In the genomic region with DNA sequence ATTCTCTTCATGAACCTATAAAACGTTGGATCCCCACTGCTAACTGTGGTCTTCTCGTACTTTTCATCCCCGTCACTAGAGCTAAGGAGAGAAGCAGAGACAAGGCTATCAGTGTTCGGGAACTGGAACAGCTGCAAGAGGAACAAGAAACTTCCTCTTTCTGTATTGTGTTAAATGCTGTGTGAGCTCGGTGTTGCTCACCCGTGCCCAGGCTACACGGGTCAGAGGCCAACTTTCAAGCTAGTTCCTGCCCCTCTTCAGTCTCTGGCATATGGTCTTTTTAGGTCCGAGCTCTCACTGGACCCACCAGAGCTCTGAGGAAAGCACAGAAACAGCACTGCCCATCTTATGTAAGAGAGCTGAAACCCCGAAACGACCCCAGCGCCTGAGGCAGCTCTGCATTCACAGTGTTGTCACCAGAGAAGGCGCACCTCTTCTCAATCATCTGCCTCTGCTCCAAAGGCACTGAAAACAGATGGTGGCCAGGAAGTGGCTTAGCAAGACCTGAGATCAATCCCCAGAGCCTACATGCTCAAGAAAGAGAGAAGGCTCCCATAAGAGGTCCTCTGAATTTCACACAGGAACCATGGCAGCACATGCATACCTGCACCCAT, we compare ENCODE assay signal across 20 mouse cellular contexts. TPM values are rescaled to one million over a fixed set of nuclear protein-coding genes. Genes with fewer than 3 reads are reported as not detected.
A peak's percentile ranks its signal among the peaks of the same experiment; 100 is the strongest.
DNase-seq lines count a peak whose midpoint lies in the region; ATAC-seq and TF ChIP-seq lines count a peak whose summit lies in the region.
"Had no signal": no experiment of that assay in that cellular context is flagged by ENCODE, and none has a peak within 500 bp of the region (broad histone marks: within the 10 kb centered on the region; RNA-seq: fewer than 3 reads in every experiment).

No protein-coding gene starts in this region.

- ATAC-seq in lung, postnatal 0 days, result no peak
- ATAC-seq in hematopoietic stem cell, adult 5-6 weeks (replicated peaks in 1 of 2; ENCODE audit: insufficient read depth in 1 of 2, low FRiP score in 2 of 2, low TSS enrichment in 1 of 2, low read depth in 1 of 2, poor library complexity in 2 of 2, severe bottlenecking in 2 of 2), result peak; percentile 89 to 93
- ATAC-seq in forebrain, embryonic 16.5 days, result no peak
- ATAC-seq: forebrain, embryonic 13.5 days had no signal

- H3K4me1 ChIP-seq in lung, postnatal 0 days (ENCODE audit: insufficient read depth, low read depth, low read length), result no peaks in the 10 kb centered on the region
- peaks cover 0 to 12% of the 10 kb centered on the region in 2 experiments; a peak in 2 of 4 replicates for H3K4me1 ChIP-seq in MEL (ENCODE audit: control insufficient read depth in 1 of 2, insufficient read depth in 2 of 2, low read length in 2 of 2)
- no peaks in the 10 kb centered on the region for H3K4me1 ChIP-seq in small intestine, adult 2 months (ENCODE audit: control insufficient read depth, insufficient read depth, insufficient read length, low read length)
- no peaks in the 10 kb centered on the region for H3K4me1 ChIP-seq in forebrain, embryonic 10.5 days
- no peaks in the 10 kb centered on the region for H3K4me1 ChIP-seq in forebrain, embryonic 16.5 days (replicated peaks; ENCODE audit: control insufficient read depth, insufficient read depth, low read length)
- H3K4me1 ChIP-seq: forebrain, embryonic 13.5 days; hindbrain, embryonic 10.5 days; limb, embryonic 13.5 days; lung, embryonic 15.5 days; neural tube, embryonic 13.5 days had no signal

- no peaks in the 10 kb centered on the region for H3K27me3 ChIP-seq in lung, postnatal 0 days (replicated peaks; ENCODE audit: insufficient read depth, low read length)
- no peaks in the 10 kb centered on the region for H3K27me3 ChIP-seq in MEL (ENCODE audit: control insufficient read depth in 1 of 2, insufficient read depth in 2 of 2, low read length in 2 of 2)
- H3K27me3 ChIP-seq in small intestine, adult 2 months (ENCODE audit: control insufficient read depth, insufficient read depth, low read length), result no peaks in the 10 kb centered on the region
- H3K27me3 ChIP-seq in forebrain, embryonic 10.5 days (ENCODE audit: poor library complexity, severe bottlenecking), result no peaks in the 10 kb centered on the region
- H3K27me3 ChIP-seq in forebrain, embryonic 16.5 days (replicated peaks; ENCODE audit: control insufficient read depth, insufficient read depth, low read length), result no peaks in the 10 kb centered on the region
- H3K27me3 ChIP-seq: forebrain, embryonic 13.5 days; limb, embryonic 13.5 days; lung, embryonic 15.5 days; neural tube, embryonic 13.5 days had no signal

- no peak overlapping the region for H3K27ac ChIP-seq in lung, postnatal 0 days (ENCODE audit: low read length)
- no peak overlapping the region for H3K27ac ChIP-seq in MEL (ENCODE audit: control insufficient read depth, low read depth, low read length)
- peak overlapping the region; percentile 48 for H3K27ac ChIP-seq in small intestine, adult 2 months (ENCODE audit: insufficient read depth, low read depth, low read length)
- no peak overlapping the region for H3K27ac ChIP-seq in forebrain, embryonic 10.5 days
- no peak overlapping the region for H3K27ac ChIP-seq in forebrain, embryonic 16.5 days (ENCODE audit: low read length)
- H3K27ac ChIP-seq: forebrain, embryonic 13.5 days; hindbrain, embryonic 10.5 days; limb, embryonic 13.5 days; lung, embryonic 15.5 days; neural tube, embryonic 13.5 days; stomach, postnatal 0 days had no signal

- TF ChIP-seq EP300 in lung, postnatal 0 days (IDR thresholded peaks at IDR 0.05), result no peak
- 0 out of 4 replicates have a peak, but pooled peaks of 1 of the 2 experiments have one; percentile 31 for TF ChIP-seq EP300 in MEL (IDR thresholded peaks at IDR 0.05; ENCODE audit: low read depth in 1 of 2, low read length in 2 of 2)

- no peak overlapping the region for H3K4me3 ChIP-seq in lung, postnatal 0 days (ENCODE audit: low read depth, low read length)
- H3K4me3 ChIP-seq in MEL (ENCODE audit: control insufficient read depth in 1 of 2, insufficient read depth in 1 of 2, low read depth in 2 of 2, low read length in 2 of 2), result no peak overlapping the region
- no peak overlapping the region for H3K4me3 ChIP-seq in small intestine, adult 2 months (ENCODE audit: low read depth, low read length)
- H3K4me3 ChIP-seq in forebrain, embryonic 10.5 days, result no peak overlapping the region
- H3K4me3 ChIP-seq in forebrain, embryonic 16.5 days (replicated peaks; ENCODE audit: low read length), result no peak overlapping the region
- H3K4me3 ChIP-seq: forebrain, embryonic 13.5 days; hindbrain, embryonic 10.5 days; limb, embryonic 13.5 days; lung, embryonic 15.5 days; neural tube, embryonic 13.5 days had no signal

- no peak overlapping the region for H3K9ac ChIP-seq in lung, postnatal 0 days (replicated peaks; ENCODE audit: low read depth)
- H3K9ac ChIP-seq in MEL (ENCODE audit: control insufficient read depth, low read depth, low read length, poor library complexity, severe bottlenecking), result no peak overlapping the region; the same call in 1 of the 2 replicates
- H3K9ac ChIP-seq in forebrain, embryonic 16.5 days (replicated peaks; ENCODE audit: low read depth, low read length), result no peak overlapping the region
- H3K9ac ChIP-seq: forebrain, embryonic 13.5 days; limb, embryonic 13.5 days; lung, embryonic 15.5 days; neural tube, embryonic 13.5 days had no signal

- peak; percentile 5 for DNase-seq in lung, postnatal 0 days (ENCODE audit: low spot score)
- no peak for DNase-seq in lung, postnatal 10 days
- DNase-seq in MEL (ENCODE audit: low read depth, low spot score), result peak; percentile 65
- no peak for DNase-seq in forebrain, embryonic 10.5 days (ENCODE audit: extremely low spot score, low spot score)
- no peak for DNase-seq in heart, postnatal 14 days
- DNase-seq: adrenal gland, postnatal 14 days; cerebellum, postnatal 14 days; kidney, adult 8-10 months; kidney, postnatal 4 days; thymus, postnatal 14 days had no signal

- peaks cover 3% of the 10 kb centered on the region; the same call in 1 of the 2 replicates for H3K79me2 ChIP-seq in MEL (ENCODE audit: control insufficient read depth, insufficient read depth, low read length, poor library complexity)

- intact Hi-C loops in heart, postnatal 14 days (cut with DNase I), result no loop called here

- WGBS in lung, postnatal 0 days, result 85% methylated on average over 12 of the region's 12 CpGs
- WGBS in small intestine, adult 2 months, result 79% methylated on average over 12 of the region's 12 CpGs
- 93% methylated on average over 12 of the region's 12 CpGs for WGBS in forebrain, embryonic 10.5 days
- WGBS in forebrain, embryonic 16.5 days, result 93% methylated on average over 12 of the region's 12 CpGs

- TF ChIP-seq RAD21 in MEL (IDR thresholded peaks at IDR 0.05; ENCODE audit: low read depth, low read length), result no peak

- TF ChIP-seq CTCF in lung, postnatal 0 days (IDR thresholded peaks at IDR 0.05), result no peak
- no peak for TF ChIP-seq CTCF in MEL (IDR thresholded peaks at IDR 0.05 in 2 of 3, conservative IDR thresholded peaks at IDR 0.05 in 1 of 3; ENCODE audit: control insufficient read depth in 1 of 3, insufficient read depth in 1 of 3, low read depth in 2 of 3, low read length in 3 of 3, poor library complexity in 1 of 3, severe bottlenecking in 1 of 3)
- TF ChIP-seq CTCF in small intestine, adult 2 months (IDR thresholded peaks at IDR 0.05; ENCODE audit: extremely low read depth, insufficient read length, insufficient replicate concordance, low read depth, low read length), result no peak

- no peaks in the 10 kb centered on the region for H3K9me3 ChIP-seq in lung, postnatal 0 days (ENCODE audit: low read length)
- H3K9me3 ChIP-seq in MEL (replicated peaks; ENCODE audit: insufficient read depth, low read length), result no peaks in the 10 kb centered on the region
- no peaks in the 10 kb centered on the region for H3K9me3 ChIP-seq in forebrain, embryonic 10.5 days
- H3K9me3 ChIP-seq in forebrain, embryonic 16.5 days (ENCODE audit: control insufficient read depth, low read length), result no peaks in the 10 kb centered on the region
- H3K9me3 ChIP-seq: forebrain, embryonic 13.5 days; hindbrain, embryonic 10.5 days; limb, embryonic 13.5 days; lung, embryonic 15.5 days; neural tube, embryonic 13.5 days had no signal

- no peak overlapping the region for H3K4me2 ChIP-seq in lung, postnatal 0 days (replicated peaks; ENCODE audit: low read depth, low read length)
- no peak overlapping the region for H3K4me2 ChIP-seq in forebrain, embryonic 16.5 days (ENCODE audit: low read length)
- H3K4me2 ChIP-seq: forebrain, embryonic 13.5 days; limb, embryonic 13.5 days; lung, embryonic 15.5 days; midbrain, embryonic 11.5 days; neural tube, embryonic 13.5 days had no signal

- H3K36me3 ChIP-seq in lung, postnatal 0 days (ENCODE audit: insufficient read depth, low read length), result peaks cover 38% of the 10 kb centered on the region; the same call in 1 of the 2 replicates
- H3K36me3 ChIP-seq in MEL (ENCODE audit: control insufficient read depth in 1 of 2, insufficient read depth in 2 of 2, low read length in 2 of 2), result peaks cover 3 to 16% of the 10 kb centered on the region in 2 experiments
- peaks cover 46% of the 10 kb centered on the region for H3K36me3 ChIP-seq in small intestine, adult 2 months (ENCODE audit: control insufficient read depth, insufficient read depth, low read length)
- peaks cover 83% of the 10 kb centered on the region for H3K36me3 ChIP-seq in forebrain, embryonic 10.5 days (replicated peaks)
- H3K36me3 ChIP-seq in forebrain, embryonic 16.5 days (ENCODE audit: control insufficient read depth, insufficient read depth), result peaks cover 26% of the 10 kb centered on the region

- TF ChIP-seq POLR2A in MEL (IDR thresholded peaks at IDR 0.05; ENCODE audit: control insufficient read depth in 1 of 2, insufficient read depth in 1 of 2, low read depth in 1 of 2, low read length in 2 of 2, poor library complexity in 1 of 2), result no peak
- no peak for TF ChIP-seq POLR2A in small intestine, adult 2 months (IDR thresholded peaks at IDR 0.05; ENCODE audit: low read depth, low read length)

RNA-seq across cellular contexts. Expression of a gene that starts 7.0 kb away (rescaled TPM):
- 34.0 and 37.9 TPM in 2 replicates for polyA plus RNA-seq in lung, postnatal 0 days (2015; fragmentation: Nextera tagmentation; extraction: Ambion mirVana)
- total RNA-seq in MEL (2012; rRNA removed), result 25.7 and 29.5 TPM in 2 replicates
- polyA plus RNA-seq in MEL (2012; ENCODE audit: insufficient read depth in 1 of 2, insufficient read length in 2 of 2, low read depth in 1 of 2, low replicate concordance in 2 of 2, missing spikeins in 1 of 2), result 10 to 100 TPM in 1 of 2 experiments, not detected in 1; 26.6 TPM
- total RNA-seq in hematopoietic stem cell, adult 5-6 weeks (2017), result 19.7 and 22.8 TPM in 2 replicates
- 13.7 and 15.2 TPM in 2 replicates for polyA plus RNA-seq in small intestine, adult 2 months (2012; rRNA removed)
- 74.9 and 81.9 TPM in 2 replicates for polyA plus RNA-seq in forebrain, embryonic 10.5 days (2016; fragmentation: Nextera tagmentation; extraction: Ambion mirVana)
- polyA plus RNA-seq in forebrain, embryonic 16.5 days (2015; fragmentation: Nextera tagmentation; extraction: Ambion mirVana), result 71.2 and 92.6 TPM in 2 replicates
- total RNA-seq in heart, postnatal 14 days (2021), result 10 to 100 TPM; 16.2 to 19.2 TPM

RNA-seq across cellular contexts. Expression of a gene that starts 20.1 kb away (rescaled TPM):
- 82.8 and 91.2 TPM in 2 replicates for polyA plus RNA-seq in lung, postnatal 0 days (2015; fragmentation: Nextera tagmentation; extraction: Ambion mirVana)
- total RNA-seq in MEL (2012; rRNA removed), result 207 and 210 TPM in 2 replicates
- 100 to 1,000 TPM in 1 of 2 experiments, not detected in 1; 201 TPM for polyA plus RNA-seq in MEL (2012; ENCODE audit: insufficient read depth in 1 of 2, insufficient read length in 2 of 2, low read depth in 1 of 2, low replicate concordance in 2 of 2, missing spikeins in 1 of 2)
- total RNA-seq in hematopoietic stem cell, adult 5-6 weeks (2017), result 152 and 171 TPM in 2 replicates
- polyA plus RNA-seq in small intestine, adult 2 months (2012; rRNA removed), result 6.6 and 13.2 TPM in 2 replicates
- 296 and 309 TPM in 2 replicates for polyA plus RNA-seq in forebrain, embryonic 10.5 days (2016; fragmentation: Nextera tagmentation; extraction: Ambion mirVana)
- polyA plus RNA-seq in forebrain, embryonic 16.5 days (2015; fragmentation: Nextera tagmentation; extraction: Ambion mirVana), result 197 and 220 TPM in 2 replicates
- total RNA-seq in heart, postnatal 14 days (2021), result 10 to 100 TPM; 34.6 to 38.9 TPM

RNA-seq across cellular contexts. Expression of a gene that starts 40.7 kb away (rescaled TPM):
- 122 and 123 TPM in 2 replicates for polyA plus RNA-seq in lung, postnatal 0 days (2015; fragmentation: Nextera tagmentation; extraction: Ambion mirVana)
- 270 and 388 TPM in 2 replicates for total RNA-seq in MEL (2012; rRNA removed)
- 1,000 to 10,000 TPM in 1 of 2 experiments, 100 to 1,000 TPM in 1; 727 to 1,355 TPM for polyA plus RNA-seq in MEL (2012; ENCODE audit: insufficient read depth in 1 of 2, insufficient read length in 2 of 2, low read depth in 1 of 2, low replicate concordance in 2 of 2, missing spikeins in 1 of 2)
- 325 and 357 TPM in 2 replicates for total RNA-seq in hematopoietic stem cell, adult 5-6 weeks (2017)
- polyA plus RNA-seq in small intestine, adult 2 months (2012; rRNA removed), result 291 and 420 TPM in 2 replicates
- polyA plus RNA-seq in forebrain, embryonic 10.5 days (2016; fragmentation: Nextera tagmentation; extraction: Ambion mirVana), result 439 and 441 TPM in 2 replicates
- polyA plus RNA-seq in forebrain, embryonic 16.5 days (2015; fragmentation: Nextera tagmentation; extraction: Ambion mirVana), result 175 and 213 TPM in 2 replicates
- total RNA-seq in heart, postnatal 14 days (2021), result 100 to 1,000 TPM; 507 to 526 TPM

RNA-seq across cellular contexts. Expression of a gene that starts 56.4 kb away (rescaled TPM):
- polyA plus RNA-seq in lung, postnatal 0 days (2015; fragmentation: Nextera tagmentation; extraction: Ambion mirVana), result 7.9 and 8.5 TPM in 2 replicates
- total RNA-seq in MEL (2012; rRNA removed), result not detected in 2 replicates
- not detected for polyA plus RNA-seq in MEL (2012; ENCODE audit: insufficient read depth in 1 of 2, insufficient read length in 2 of 2, low read depth in 1 of 2, low replicate concordance in 2 of 2, missing spikeins in 1 of 2)
- 1.2 and 1.5 TPM in 2 replicates for total RNA-seq in hematopoietic stem cell, adult 5-6 weeks (2017)
- polyA plus RNA-seq in small intestine, adult 2 months (2012; rRNA removed), result 10.6 and 12.7 TPM in 2 replicates
- polyA plus RNA-seq in forebrain, embryonic 10.5 days (2016; fragmentation: Nextera tagmentation; extraction: Ambion mirVana), result 4.5 and 5.4 TPM in 2 replicates
- 2.1 and 4.5 TPM in 2 replicates for polyA plus RNA-seq in forebrain, embryonic 16.5 days (2015; fragmentation: Nextera tagmentation; extraction: Ambion mirVana)
- 10 to 100 TPM; 14.0 to 15.7 TPM for total RNA-seq in heart, postnatal 14 days (2021)

Comparison
In these comparisons a context has a peak if more than half of its experiments do, and no peak if none do; other contexts are left out.
1. DNase-seq: peak in lung, postnatal 0 days (single experiment) and MEL (single experiment); none in lung, postnatal 10 days (single experiment), forebrain, embryonic 10.5 days (single experiment) and heart, postnatal 14 days (0 of 2).
2. ATAC-seq: peak in hematopoietic stem cell, adult 5-6 weeks (2 of 2); none in lung, postnatal 0 days (single experiment) and forebrain, embryonic 16.5 days (single experiment).